Mouse (Mus musculus) hindbrain, embryonic 15.5 days (tissue): ENCODE measurements around the gene Gpd1. TPM values are rescaled to one million over a fixed set of nuclear protein-coding genes. Genes with fewer than 3 reads are reported as not detected.
"Not testable (repeated sequence)": the region's sequence is repeated elsewhere in the genome, so short reads cannot be mapped to it uniquely, and the experiment has no call there.

Experiments
- ATAC-seq: fragments of 200-750 bp; cut with Nextera tagmentation; 2 replicates; pipeline ENCODE4 v1.8.0; 2017; ENCODE audit warnings: low read depth, moderate number of reproducible peaks, moderate TSS enrichment; ENCODE audit not compliant: low FRiP score
- H3K27ac ChIP-seq: fragments of 300-500 bp; sonication (generic); replicated peaks from 2 replicates; pipeline ENCODE4 v1.5.1; 2015; ENCODE audit warnings: mild to moderate bottlenecking, inconsistent platforms
- H3K27me3 ChIP-seq: fragments of 300-500 bp; sonication (generic); 2 replicates; pipeline ENCODE4 v1.6.1; 2015; ENCODE audit warnings: control low read depth, inconsistent platforms
- H3K36me3 ChIP-seq: fragments of 300-500 bp; sonication (generic); 2 replicates; pipeline ENCODE4 v1.6.1; 2015; ENCODE audit warnings: control low read depth, inconsistent platforms
- H3K4me1 ChIP-seq: fragments of 300-500 bp; sonication (generic); replicated peaks from 2 replicates; pipeline ENCODE4 v1.6.1; 2015; ENCODE audit warnings: control low read depth, inconsistent platforms
- H3K4me2 ChIP-seq: fragments of 300-500 bp; sonication (generic); 2 replicates; pipeline ENCODE4 v1.6.1; 2015; ENCODE audit warnings: moderate library complexity, mild to moderate bottlenecking, inconsistent platforms
- H3K4me3 ChIP-seq: fragments of 300-500 bp; sonication (generic); 2 replicates; pipeline ENCODE4 v1.5.1; 2015; ENCODE audit warnings: mild to moderate bottlenecking, inconsistent platforms
- H3K9ac ChIP-seq: fragments of 300-500 bp; sonication (generic); 2 replicates; pipeline ENCODE4 v1.6.1; 2015; ENCODE audit warnings: inconsistent platforms
- H3K9me3 ChIP-seq: fragments of 300-500 bp; sonication (generic); 2 replicates; pipeline ENCODE4 v1.6.1; 2016; ENCODE audit warnings: control low read depth, inconsistent platforms
- WGBS: fragments of 180-500 bp; shearing (Covaris S2); methylation state at CpG from one replicate; pipeline ENCODE4 v1.1.7; 2015; 5-methylcytosine and 5-hydroxymethylcytosine counted together
- polyA plus RNA-seq: library from polyadenylated mRNA; unstranded; fragments of >200 nt; fragmentation: Nextera tagmentation; extraction: Ambion mirVana; gene quantifications from 2 replicates; pipeline ENCODE4 v1.2.1, GENCODE M21; 2015

Gpd1 gene
- polyA plus RNA-seq, 1 experiment from 2014 or later, result 4.7 TPM

DNA sequence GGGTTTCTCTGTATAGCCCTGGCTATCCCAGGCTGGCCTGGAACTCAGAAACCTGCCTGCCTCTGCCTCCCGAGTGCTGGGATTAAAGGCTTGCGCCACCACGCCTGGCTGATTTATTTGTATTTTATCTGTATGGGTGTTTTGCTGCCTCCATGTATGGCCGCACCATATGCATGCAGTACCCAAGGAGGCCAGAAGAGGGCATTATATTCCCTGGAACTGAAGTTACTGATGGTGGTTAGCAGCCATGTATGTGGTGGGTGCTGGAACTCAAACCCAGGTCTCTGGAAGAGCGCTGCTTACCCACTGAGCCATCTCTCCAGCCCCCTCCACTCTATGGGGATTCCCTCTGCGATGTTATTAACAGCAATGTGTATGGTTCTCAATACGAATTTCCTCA lies 34.4 kb upstream of the Gpd1 start:
- H3K27me3 ChIP-seq, result no peaks in the 10 kb centered on the region
- no peak for ATAC-seq
- H3K4me2 ChIP-seq, result no peak overlapping the region
- H3K4me1 ChIP-seq, result peaks cover 16% of the 10 kb centered on the region
- WGBS, result 94% methylated on average over 7 of the region's 7 CpGs
- H3K36me3 ChIP-seq, result peaks cover 19% of the 10 kb centered on the region; the same call in 1 of the 2 replicates
- H3K9me3 ChIP-seq, result no peaks in the 10 kb centered on the region
- H3K4me3 ChIP-seq, result no peak overlapping the region
- no peak overlapping the region for H3K27ac ChIP-seq
- no peak overlapping the region for H3K9ac ChIP-seq

- Histone ChIP-seq H3K36me3 (peaks cover 19% of the 10 kb centered on the region; the same call in 1 of the 2 replicates), H3K27me3 (no peaks in the 10 kb centered on the region), H3K4me2 (no peak overlapping the region), H3K4me1 (peaks cover 8% of the 10 kb centered on the region; the same call in 1 of the 2 replicates), H3K27ac (no peak overlapping the region), H3K4me3 (no peak overlapping the region), H3K9me3 (no peaks in the 10 kb centered on the region), H3K9ac (no peak overlapping the region)
- ATAC-seq, result no peak
- 92% methylated on average over 5 of the region's 5 CpGs for WGBS
Measured at GRCm38 (mm10) chr15:99684156-99684555, 33.2 kb upstream of the Gpd1 start.

GRCm38 (mm10) chr15:99688712-99689111 lies 28.6 kb upstream of the Gpd1 start:
- 0 out of 2 replicates have a peak, but pooled peaks cover 15% of the 10 kb centered on the region for H3K36me3 ChIP-seq
- peak overlapping the region; percentile 26; the same call in 1 of the 2 replicates for H3K27ac ChIP-seq
- no peaks in the 10 kb centered on the region for H3K9me3 ChIP-seq
- peaks cover 19% of the 10 kb centered on the region; the same call in 1 of the 2 replicates for H3K4me1 ChIP-seq
- ATAC-seq, result peak; percentile 63
- 11% methylated on average over 4 of the region's 4 CpGs for WGBS
- H3K4me2 ChIP-seq, result no peak overlapping the region
- no peak overlapping the region for H3K9ac ChIP-seq
- no peak overlapping the region for H3K4me3 ChIP-seq
- no peaks in the 10 kb centered on the region for H3K27me3 ChIP-seq

- Histone ChIP-seq H3K27ac (no peak overlapping the region), H3K9ac (no peak overlapping the region)
Measured at GRCm38 (mm10) chr15:99690924-99691323, 26.4 kb upstream of the Gpd1 start.

GRCm38 (mm10) chr15:99691976-99692375 lies 25.3 kb upstream of the Gpd1 start:
- no peak overlapping the region for H3K4me3 ChIP-seq
- no peak for ATAC-seq
- WGBS, result 39% methylated on average over 9 of the region's 9 CpGs
- peaks cover 11% of the 10 kb centered on the region for H3K36me3 ChIP-seq
- H3K4me2 ChIP-seq, result no peak overlapping the region
- H3K9me3 ChIP-seq, result no peaks in the 10 kb centered on the region
- no peak overlapping the region for H3K27ac ChIP-seq
- H3K27me3 ChIP-seq, result no peaks in the 10 kb centered on the region
- H3K4me1 ChIP-seq, result peaks cover 19% of the 10 kb centered on the region; the same call in 1 of the 2 replicates
- no peak overlapping the region for H3K9ac ChIP-seq

More at GRCm38 (mm10) chr15:99690924-99691323, 26.4 kb upstream of the Gpd1 start:
- Histone ChIP-seq H3K4me1 (peaks cover 19% of the 10 kb centered on the region; the same call in 1 of the 2 replicates), H3K4me3 (no peak overlapping the region), H3K36me3 (0 out of 2 replicates have a peak, but pooled peaks cover 8% of the 10 kb centered on the region), H3K9me3 (no peaks in the 10 kb centered on the region), H3K4me2 (no peak overlapping the region), H3K27me3 (no peaks in the 10 kb centered on the region)
- no peak for ATAC-seq
- 26% methylated on average over 4 of the region's 4 CpGs for WGBS

DNA sequence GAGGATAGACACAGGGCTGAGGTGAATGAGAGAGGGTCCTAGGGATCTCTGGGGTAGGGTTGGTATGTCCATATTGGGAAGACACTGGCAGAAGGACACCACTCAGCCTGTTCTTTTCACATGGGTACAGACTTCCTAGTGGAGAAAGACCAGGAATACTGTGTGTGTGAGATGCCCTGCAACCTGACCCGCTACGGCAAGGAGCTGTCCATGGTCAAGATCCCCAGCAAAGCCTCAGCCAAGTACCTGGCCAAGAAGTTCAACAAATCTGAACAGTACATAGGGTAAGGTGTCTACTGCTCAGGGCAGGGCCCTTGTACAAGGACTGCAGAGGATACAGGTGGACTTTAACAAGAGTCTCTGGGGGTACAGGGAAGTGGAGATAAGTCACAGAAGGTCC lies 20.0 kb upstream of the Gpd1 start:
- H3K4me3 ChIP-seq, result no peak overlapping the region
- WGBS, result 65% methylated on average over 2 of the region's 2 CpGs
- no peak overlapping the region for H3K9ac ChIP-seq
- no peak overlapping the region for H3K4me2 ChIP-seq
- H3K27me3 ChIP-seq, result no peaks in the 10 kb centered on the region
- no peak overlapping the region for H3K27ac ChIP-seq
- H3K9me3 ChIP-seq, result no peaks in the 10 kb centered on the region
- 0 out of 2 replicates have a peak, but pooled peaks cover 2% of the 10 kb centered on the region for H3K4me1 ChIP-seq
- H3K36me3 ChIP-seq, result peaks cover 24% of the 10 kb centered on the region
- ATAC-seq, result no peak

- H3K4me1 ChIP-seq, result peaks cover 13% of the 10 kb centered on the region
- no peaks in the 10 kb centered on the region for H3K27me3 ChIP-seq
- H3K36me3 ChIP-seq, result peaks cover 24% of the 10 kb centered on the region
- no peak for ATAC-seq
- no peak overlapping the region for H3K4me3 ChIP-seq
- 38% methylated on average over 20 of the region's 20 CpGs for WGBS
- no peak overlapping the region for H3K27ac ChIP-seq
- H3K9ac ChIP-seq, result no peak overlapping the region
- no peak overlapping the region for H3K4me2 ChIP-seq
- no peaks in the 10 kb centered on the region for H3K9me3 ChIP-seq
Measured at GRCm38 (mm10) chr15:99698533-99699085, 18.7 kb upstream of the Gpd1 start.

DNA sequence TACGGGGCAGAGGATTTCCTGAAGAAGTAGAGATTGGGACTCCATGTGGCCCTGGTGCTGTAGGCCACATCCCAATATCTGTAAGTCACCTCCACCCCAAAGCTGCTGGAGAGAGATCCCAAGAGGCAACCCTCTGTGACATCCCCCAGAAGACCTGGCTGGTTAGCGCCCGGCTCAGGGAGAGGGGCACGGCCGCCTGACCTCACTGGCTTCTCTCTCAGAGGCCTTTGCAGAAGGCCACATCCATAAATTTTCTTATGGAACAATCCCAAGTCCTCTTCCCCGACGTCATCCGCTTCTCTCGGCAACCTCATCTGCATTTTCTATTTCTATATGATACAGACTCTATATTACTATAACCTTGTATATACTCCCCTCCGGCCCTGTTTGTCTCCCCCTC lies 17.6 kb upstream of the Gpd1 start:
- H3K4me2 ChIP-seq, result no peak overlapping the region
- H3K27me3 ChIP-seq, result no peaks in the 10 kb centered on the region
- no peak overlapping the region for H3K4me3 ChIP-seq
- ATAC-seq, result no peak
- H3K9ac ChIP-seq, result no peak overlapping the region
- peaks cover 24% of the 10 kb centered on the region for H3K4me1 ChIP-seq
- H3K27ac ChIP-seq, result no peak overlapping the region
- WGBS, result 87% methylated on average over 10 of the region's 10 CpGs
- H3K9me3 ChIP-seq, result no peaks in the 10 kb centered on the region
- peaks cover 28% of the 10 kb centered on the region for H3K36me3 ChIP-seq

GRCm38 (mm10) chr15:99700219-99701106 lies 16.9 kb upstream of the Gpd1 start:
- H3K9me3 ChIP-seq, result no peaks in the 10 kb centered on the region
- no peak for ATAC-seq
- H3K4me1 ChIP-seq, result peaks cover 30% of the 10 kb centered on the region
- H3K9ac ChIP-seq, result no peak overlapping the region
- no peak overlapping the region for H3K27ac ChIP-seq
- H3K4me2 ChIP-seq, result no peak overlapping the region
- no peaks in the 10 kb centered on the region for H3K27me3 ChIP-seq
- H3K36me3 ChIP-seq, result peaks cover 29% of the 10 kb centered on the region
- H3K4me3 ChIP-seq, result no peak overlapping the region
- WGBS, result 88% methylated on average over 18 of the region's 18 CpGs

DNA sequence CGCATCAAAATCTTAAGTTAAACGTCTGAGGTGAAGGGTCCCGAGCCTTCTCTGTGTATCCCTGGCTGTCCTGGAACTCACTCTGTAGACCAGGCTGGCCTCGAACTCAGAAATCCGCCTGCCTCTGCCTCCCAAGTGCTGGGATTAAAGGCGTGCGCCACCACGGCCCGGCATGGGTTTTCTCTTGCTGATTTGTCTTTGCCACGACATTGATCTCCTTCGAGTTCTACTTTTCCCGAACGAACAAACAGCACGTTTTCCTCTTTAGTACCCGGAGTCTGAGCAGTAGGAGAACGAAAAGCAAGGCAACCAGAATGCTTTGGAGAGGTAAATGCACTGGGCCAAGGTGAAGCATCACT lies 15.7 kb upstream of the Gpd1 start:
- Histone ChIP-seq H3K36me3 (peaks cover 30% of the 10 kb centered on the region), H3K9ac (peak overlapping the region; percentile 20; the same call in 1 of the 2 replicates), H3K4me1 (peaks cover 33% of the 10 kb centered on the region), H3K4me3 (peak overlapping the region; percentile 83), H3K4me2 (peak overlapping the region; percentile 89), H3K27ac (peak overlapping the region; percentile 98)
- peak; percentile 5; the same call in 1 of the 2 replicates for ATAC-seq
- not testable (repeated sequence) for H3K9me3 ChIP-seq, H3K27me3 ChIP-seq
- 48% methylated on average over 16 of the region's 16 CpGs for WGBS

- ATAC-seq, result peak; percentile 95
- Histone ChIP-seq H3K4me1 (peaks cover 33% of the 10 kb centered on the region), H3K27me3 (no peaks in the 10 kb centered on the region), H3K9ac (peak within 1 kb of the TSS; percentile 96), H3K27ac (peak within 1 kb of the TSS; percentile 98), H3K36me3 (peaks cover 31% of the 10 kb centered on the region), H3K4me3 (peak within 1 kb of the TSS; percentile 83), H3K9me3 (no peaks in the 10 kb centered on the region), H3K4me2 (peak within 1 kb of the TSS; percentile 89)
- under 1% methylated on average over 70 of the region's 71 CpGs for WGBS
Measured at GRCm38 (mm10) chr15:99701999-99702900, 15.1 kb upstream of the Gpd1 start, which contains the start of gene Smarcd1. TSS of gene Smarcd1 (plus strand) at chr15:99702129.
